Mouse (Mus musculus): ENCODE measurements around the gene Cldn2. TPM values are rescaled to one million over a fixed set of nuclear protein-coding genes. Genes with fewer than 3 reads are reported as not detected.

The Cldn2 gene
- total and polyA plus RNA-seq, 3 experiments = not detected

- Histone ChIP-seq H3K27me3 (ENCODE audit: control insufficient read depth in 1 of 2, insufficient read depth in 2 of 2, low read length in 2 of 2) (no peaks in the 10 kb centered on the region), H3K27ac (ENCODE audit: control insufficient read depth, low read depth, low read length) (no peak overlapping the region), H3K4me1 (ENCODE audit: control insufficient read depth in 1 of 2, insufficient read depth in 2 of 2, low read length in 2 of 2) (peaks cover 9 to 32% of the 10 kb centered on the region in 2 experiments), H3K9ac (ENCODE audit: control insufficient read depth, low read depth, low read length, poor library complexity, severe bottlenecking) (no peak overlapping the region), H3K36me3 (ENCODE audit: control insufficient read depth in 1 of 2, insufficient read depth in 2 of 2, low read length in 2 of 2) (peaks cover 0 to 27% of the 10 kb centered on the region in 2 experiments; a peak in 2 of 4 replicates), H3K9me3 (replicated peaks; ENCODE audit: insufficient read depth, low read length) (no peaks in the 10 kb centered on the region), H3K4me3 (ENCODE audit: control insufficient read depth in 1 of 2, insufficient read depth in 1 of 2, low read depth in 2 of 2, low read length in 2 of 2) (no peak overlapping the region), H3K79me2 (ENCODE audit: control insufficient read depth, insufficient read depth, low read length, poor library complexity) (no peaks in the 10 kb centered on the region)
- peak; percentile 68 for DNase-seq (ENCODE audit: low read depth, low spot score)
- TF ChIP-seq GABPA (IDR thresholded peaks at IDR 0.05; ENCODE audit: low read depth, low read length) (no peak), MAFK (IDR thresholded peaks at IDR 0.05; ENCODE audit: borderline replicate concordance, low read depth, low read length) (no peak), TBP (IDR thresholded peaks at IDR 0.05; ENCODE audit: low read depth, low read length) (no peak), MAX (IDR thresholded peaks at IDR 0.05; ENCODE audit: low read length) (no peak), CTCF (IDR thresholded peaks at IDR 0.05 in 2 of 3, conservative IDR thresholded peaks at IDR 0.05 in 1 of 3; ENCODE audit: control insufficient read depth in 1 of 3, insufficient read depth in 1 of 3, low read depth in 2 of 3, low read length in 3 of 3, poor library complexity in 1 of 3, severe bottlenecking in 1 of 3) (no peak), MEF2A (IDR thresholded peaks at IDR 0.05; ENCODE audit: extremely low read depth, insufficient replicate concordance, low read depth, low read length, poor library complexity, severe bottlenecking) (no peak), ZKSCAN1 (IDR thresholded peaks at IDR 0.05; ENCODE audit: low read depth, low read length) (no peak), ZMIZ1 (IDR thresholded peaks at IDR 0.05; ENCODE audit: low read depth, low read length) (no peak), MAZ (IDR thresholded peaks at IDR 0.05; ENCODE audit: low read depth, low read length) (no peak), GATA1 (IDR thresholded peaks at IDR 0.05; ENCODE audit: low read depth, low read length) (peak; percentile 65), SIN3A (IDR thresholded peaks at IDR 0.05; ENCODE audit: low read length) (no peak), ELF1 (IDR thresholded peaks at IDR 0.05; ENCODE audit: low read depth, low read length) (no peak), EP300 (IDR thresholded peaks at IDR 0.05; ENCODE audit: low read depth in 1 of 2, low read length in 2 of 2) (peak; percentile 30 to 65; a peak in 3 of 4 replicates), MYC (IDR thresholded peaks at IDR 0.05; ENCODE audit: low read depth, low read length) (no peak), ZC3H11A (IDR thresholded peaks at IDR 0.05; ENCODE audit: low read depth, low read length) (no peak), JUND (IDR thresholded peaks at IDR 0.05; ENCODE audit: low read depth, low read length) (no peak), POLR2AphosphoS5 (IDR thresholded peaks at IDR 0.05; ENCODE audit: borderline replicate concordance, low read depth, low read length) (no peak), UBTF (IDR thresholded peaks at IDR 0.05; ENCODE audit: borderline replicate concordance, insufficient read depth, low read depth, low read length) (no peak), KAT2A (conservative IDR thresholded peaks at IDR 0.05; ENCODE audit: low read depth, low read length) (no peak), TAL1 (IDR thresholded peaks at IDR 0.05; ENCODE audit: low read length) (peak; percentile 18; the same call in 1 of the 2 replicates), SMC3 (IDR thresholded peaks at IDR 0.05; ENCODE audit: low read depth, low read length) (no peak), MYB (IDR thresholded peaks at IDR 0.05; ENCODE audit: low read depth, low read length) (no peak), CHD2 (IDR thresholded peaks at IDR 0.05; ENCODE audit: low read length) (no peak), BHLHE40 (IDR thresholded peaks at IDR 0.05; ENCODE audit: borderline replicate concordance, low read depth, low read length) (0 out of 2 replicates have a peak, but pooled peaks have one; percentile 13), HCFC1 (IDR thresholded peaks at IDR 0.05; ENCODE audit: low read depth, low read length) (0 out of 2 replicates have a peak, but pooled peaks have one; percentile 29), POLR2AphosphoS2 (IDR thresholded peaks at IDR 0.05; ENCODE audit: low read length) (no peak), MXI1 (IDR thresholded peaks at IDR 0.05; ENCODE audit: low read depth, low read length) (no peak), NELFE (IDR thresholded peaks at IDR 0.05; ENCODE audit: low read depth, low read length) (no peak), NRF1 (IDR thresholded peaks at IDR 0.05; ENCODE audit: insufficient read depth, low read depth, low read length, poor library complexity, severe bottlenecking) (no peak), TCF12 (IDR thresholded peaks at IDR 0.05; ENCODE audit: low read depth, low read length) (peak; percentile 32; the same call in 1 of the 2 replicates), RCOR1 (IDR thresholded peaks at IDR 0.05; ENCODE audit: low read depth, low read length) (peak; percentile 86), CHD1 (IDR thresholded peaks at IDR 0.05; ENCODE audit: low read depth, low read length) (no peak), USF1 (IDR thresholded peaks at IDR 0.05; ENCODE audit: low read depth, low read length) (no peak), E2F4 (IDR thresholded peaks at IDR 0.05; ENCODE audit: borderline replicate concordance, low read depth, low read length) (no peak), USF2 (IDR thresholded peaks at IDR 0.05; ENCODE audit: borderline replicate concordance in 1 of 2, insufficient read depth in 1 of 2, low read depth in 1 of 2, low read length in 2 of 2) (no peak), ZNF384 (IDR thresholded peaks at IDR 0.05; ENCODE audit: low read depth, low read length) (no peak), ETS1 (IDR thresholded peaks at IDR 0.05; ENCODE audit: low read depth, low read length) (no peak), RAD21 (IDR thresholded peaks at IDR 0.05; ENCODE audit: low read depth, low read length) (no peak)
These were observed 4.6 kb upstream of the Cldn2 start for GRCm38 (mm10) chrX:139796037-139796436.
